Mouse (Mus musculus): ENCODE results near the gene Kcnd2. TPM values are rescaled to one million over a fixed set of nuclear protein-coding genes. Genes with fewer than 3 reads are reported as not detected.
"Not testable (repeated sequence)": the region's sequence is repeated elsewhere in the genome, so short reads cannot be mapped to it uniquely, and the experiment has no call there.

Kcnd2 gene
- polyA plus RNA-seq, 1 experiment from 2014 or later: 0.90 TPM

GRCm38 (mm10) chr6:21310159-21310558 is 94.9 kb downstream of the Kcnd2 start:
- Histone ChIP-seq H3K36me3 (no peaks in the 10 kb centered on the region), H3K9me3 (replicated peaks) (no peaks in the 10 kb centered on the region), H3K4me1 (no peaks in the 10 kb centered on the region), H3K4me3 (no peak overlapping the region), H3K27ac (no peak overlapping the region), H3K27me3 (ENCODE audit: low read depth, poor library complexity, severe bottlenecking) (no peaks in the 10 kb centered on the region)
- no peak for DNase-seq (ENCODE audit: low spot score)
- WGBS: 90% methylated on average over 3 of the region's 3 CpGs

GRCm38 (mm10) chr6:21321407-21321806 is 106.1 kb downstream of the Kcnd2 start:
- WGBS: 94% methylated on average over 6 of the region's 6 CpGs
- Histone ChIP-seq H3K4me1 (no peaks in the 10 kb centered on the region), H3K4me3 (no peak overlapping the region), H3K27ac (no peak overlapping the region), H3K27me3 (ENCODE audit: low read depth, poor library complexity, severe bottlenecking) (no peaks in the 10 kb centered on the region), H3K9me3 (replicated peaks) (no peaks in the 10 kb centered on the region), H3K36me3 (no peaks in the 10 kb centered on the region)
- no peak for DNase-seq (ENCODE audit: low spot score)

- H3K27ac ChIP-seq: no peak overlapping the region
- WGBS: 92% methylated on average over 4 of the region's 4 CpGs
- no peak overlapping the region for H3K4me3 ChIP-seq
These were observed 106.9 kb downstream of the Kcnd2 start for GRCm38 (mm10) chr6:21322211-21322610.

DNA sequence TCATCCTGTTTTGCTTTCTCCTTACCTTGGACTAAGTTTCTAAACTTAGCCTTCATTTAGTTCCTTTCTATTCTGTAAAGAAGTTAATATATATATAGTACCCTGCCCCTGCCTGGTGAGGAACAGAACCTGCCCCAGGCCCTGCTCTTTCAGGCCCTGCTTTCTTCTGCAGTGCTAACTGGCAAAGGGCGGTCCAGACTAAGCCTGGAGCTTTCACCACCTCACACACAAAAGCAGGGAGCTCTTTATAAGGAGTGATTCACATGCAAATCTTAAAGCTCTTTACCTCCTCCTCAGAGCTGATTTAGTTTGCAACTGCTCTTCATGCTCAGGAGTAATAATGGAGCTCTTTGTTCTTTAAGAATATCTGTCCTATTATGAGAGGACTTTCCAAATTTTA is 109.9 kb downstream of the Kcnd2 start:
- H3K27me3 ChIP-seq (ENCODE audit: low read depth, poor library complexity, severe bottlenecking): no peaks in the 10 kb centered on the region
- no peaks in the 10 kb centered on the region for H3K9me3 ChIP-seq (replicated peaks)
- H3K36me3 ChIP-seq: no peaks in the 10 kb centered on the region
- 31% methylated on average over 1 of the region's 1 CpGs for WGBS
- DNase-seq (ENCODE audit: low spot score): no peak
- no peak overlapping the region for H3K27ac ChIP-seq
- no peak overlapping the region for H3K4me3 ChIP-seq
- no peaks in the 10 kb centered on the region for H3K4me1 ChIP-seq

More at GRCm38 (mm10) chr6:21322211-21322610, 106.9 kb downstream of the Kcnd2 start:
- no peaks in the 10 kb centered on the region for H3K9me3 ChIP-seq (replicated peaks)
- DNase-seq (ENCODE audit: low spot score): no peak
- H3K27me3 ChIP-seq (ENCODE audit: low read depth, poor library complexity, severe bottlenecking): no peaks in the 10 kb centered on the region
- H3K4me1 ChIP-seq: no peaks in the 10 kb centered on the region
- no peaks in the 10 kb centered on the region for H3K36me3 ChIP-seq

- H3K27ac ChIP-seq: no peak overlapping the region
- H3K9me3 ChIP-seq (replicated peaks): no peaks in the 10 kb centered on the region
- WGBS: 68% methylated on average over 4 of the region's 4 CpGs
- no peak for DNase-seq (ENCODE audit: low spot score)
- H3K4me3 ChIP-seq: no peak overlapping the region
- no peaks in the 10 kb centered on the region for H3K36me3 ChIP-seq
- H3K27me3 ChIP-seq (ENCODE audit: low read depth, poor library complexity, severe bottlenecking): no peaks in the 10 kb centered on the region
- no peaks in the 10 kb centered on the region for H3K4me1 ChIP-seq
These were observed 111.9 kb downstream of the Kcnd2 start for GRCm38 (mm10) chr6:21327081-21327737.

GRCm38 (mm10) chr6:21385298-21385697 is 170.0 kb downstream of the Kcnd2 start:
- DNase-seq (ENCODE audit: low spot score); H3K9me3 ChIP-seq (replicated peaks); H3K4me1 ChIP-seq; H3K27me3 ChIP-seq (ENCODE audit: low read depth, poor library complexity, severe bottlenecking); H3K36me3 ChIP-seq; H3K4me3 ChIP-seq; H3K27ac ChIP-seq: not testable (repeated sequence)
- 80% methylated on average over 3 of the region's 3 CpGs for WGBS

GRCm38 (mm10) chr6:21391776-21392175 is 176.5 kb downstream of the Kcnd2 start:
- Histone ChIP-seq H3K27me3 (ENCODE audit: low read depth, poor library complexity, severe bottlenecking) (no peaks in the 10 kb centered on the region), H3K9me3 (replicated peaks) (no peaks in the 10 kb centered on the region), H3K4me3 (no peak overlapping the region), H3K27ac (no peak overlapping the region), H3K4me1 (no peaks in the 10 kb centered on the region), H3K36me3 (no peaks in the 10 kb centered on the region)
- DNase-seq (ENCODE audit: low spot score): no peak
- 92% methylated on average over 4 of the region's 4 CpGs for WGBS

- no peak for DNase-seq (ENCODE audit: low spot score)
- 83% methylated on average over 3 of the region's 3 CpGs for WGBS
- Histone ChIP-seq H3K9me3 (replicated peaks) (no peaks in the 10 kb centered on the region), H3K27ac (no peak overlapping the region), H3K27me3 (ENCODE audit: low read depth, poor library complexity, severe bottlenecking) (no peaks in the 10 kb centered on the region), H3K4me3 (no peak overlapping the region), H3K4me1 (no peaks in the 10 kb centered on the region), H3K36me3 (no peaks in the 10 kb centered on the region)
These were observed 198.4 kb downstream of the Kcnd2 start for GRCm38 (mm10) chr6:21413656-21414055.

GRCm38 (mm10) chr6:21418246-21418645 is 202.9 kb downstream of the Kcnd2 start:
- H3K27ac ChIP-seq: no peak overlapping the region
- WGBS: 85% methylated on average over 6 of the region's 6 CpGs
- no peaks in the 10 kb centered on the region for H3K36me3 ChIP-seq
- no peak overlapping the region for H3K4me3 ChIP-seq
- H3K4me1 ChIP-seq: no peaks in the 10 kb centered on the region
- H3K27me3 ChIP-seq (ENCODE audit: low read depth, poor library complexity, severe bottlenecking): no peaks in the 10 kb centered on the region
- no peak for DNase-seq (ENCODE audit: low spot score)
- no peaks in the 10 kb centered on the region for H3K9me3 ChIP-seq (replicated peaks)

DNA sequence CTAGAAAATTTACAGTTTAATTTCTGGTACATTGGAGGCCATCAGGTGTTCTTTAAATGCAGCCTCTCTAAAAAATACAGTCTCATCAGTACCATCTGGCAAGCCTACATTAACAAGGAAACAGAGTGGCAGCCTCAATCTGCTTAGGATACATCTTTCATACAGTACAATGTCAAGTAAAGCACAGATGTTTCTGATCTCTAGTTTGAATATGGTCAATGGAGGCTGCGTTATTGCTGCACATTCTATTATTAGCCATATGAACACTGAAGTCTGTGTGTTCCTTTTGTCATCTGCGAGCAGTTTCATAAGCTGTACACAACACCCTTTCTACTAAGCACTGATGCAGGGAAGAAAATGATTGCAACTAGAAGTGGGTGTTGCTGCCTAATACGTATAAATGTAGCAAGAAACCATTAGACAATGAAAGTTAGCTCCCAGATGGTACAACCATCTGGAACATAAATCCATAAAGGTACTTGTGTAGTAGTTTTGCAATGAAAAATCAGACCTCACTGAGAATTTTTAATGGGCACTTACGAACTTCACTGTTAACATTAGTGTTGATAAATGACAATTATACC is 209.0 kb downstream of the Kcnd2 start:
- H3K9me3 ChIP-seq (replicated peaks): no peaks in the 10 kb centered on the region
- DNase-seq (ENCODE audit: low spot score): no peak
- H3K4me3 ChIP-seq: no peak overlapping the region
- H3K4me1 ChIP-seq: no peaks in the 10 kb centered on the region
- 93% methylated on average over 4 of the region's 4 CpGs for WGBS
- H3K27ac ChIP-seq: no peak overlapping the region
- no peaks in the 10 kb centered on the region for H3K27me3 ChIP-seq (ENCODE audit: low read depth, poor library complexity, severe bottlenecking)
- H3K36me3 ChIP-seq: no peaks in the 10 kb centered on the region

DNA sequence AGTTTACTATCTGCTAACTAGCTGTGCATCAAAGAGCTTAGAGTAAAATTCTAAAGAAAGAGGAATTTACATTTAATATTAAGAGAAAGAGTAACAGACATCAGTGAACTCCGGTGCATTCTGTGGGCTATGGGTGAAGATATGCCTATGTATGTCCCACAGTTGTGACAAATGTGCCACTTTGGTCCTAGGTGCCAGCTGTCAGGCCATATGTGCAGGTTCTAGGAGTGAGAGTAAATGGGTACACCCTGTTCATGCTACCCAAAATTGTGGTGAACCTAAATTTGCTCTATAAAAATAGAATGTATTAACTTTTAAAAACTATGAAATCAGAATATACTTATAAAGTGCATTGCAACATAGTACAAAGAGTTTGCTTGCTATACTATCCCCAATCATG is 215.8 kb downstream of the Kcnd2 start:
- Histone ChIP-seq H3K9me3 (replicated peaks) (no peaks in the 10 kb centered on the region), H3K4me1 (no peaks in the 10 kb centered on the region), H3K36me3 (no peaks in the 10 kb centered on the region), H3K27me3 (ENCODE audit: low read depth, poor library complexity, severe bottlenecking) (no peaks in the 10 kb centered on the region), H3K27ac (no peak overlapping the region), H3K4me3 (no peak overlapping the region)
- 98% methylated on average over 1 of the region's 1 CpGs for WGBS
- no peak for DNase-seq (ENCODE audit: low spot score)

DNA sequence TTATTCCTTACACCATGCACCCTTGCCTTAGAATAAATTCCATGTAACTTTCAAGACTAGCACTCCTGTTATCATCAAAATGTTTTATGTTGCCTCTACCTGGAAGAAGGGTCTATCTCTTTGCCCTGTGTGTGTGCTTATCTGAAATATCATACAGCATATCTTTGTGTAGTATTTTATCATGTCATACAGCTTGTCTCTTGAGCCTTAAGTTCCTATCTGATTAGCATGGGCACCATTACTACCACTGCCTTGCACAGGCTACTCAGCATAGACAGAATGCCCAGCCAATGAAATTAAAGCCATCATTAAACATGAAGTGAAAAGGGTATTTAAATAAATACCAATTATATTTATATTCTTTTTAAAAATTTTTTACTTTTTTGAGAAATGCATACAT is 249.4 kb downstream of the Kcnd2 start:
- Histone ChIP-seq H3K4me1 (no peaks in the 10 kb centered on the region), H3K27me3 (ENCODE audit: low read depth, poor library complexity, severe bottlenecking) (no peaks in the 10 kb centered on the region), H3K9me3 (replicated peaks) (no peaks in the 10 kb centered on the region), H3K4me3 (no peak overlapping the region), H3K27ac (no peak overlapping the region), H3K36me3 (no peaks in the 10 kb centered on the region)
- no peak for DNase-seq (ENCODE audit: low spot score)

- no peak overlapping the region for H3K4me3 ChIP-seq
- no peaks in the 10 kb centered on the region for H3K27me3 ChIP-seq (ENCODE audit: low read depth, poor library complexity, severe bottlenecking)
- no peaks in the 10 kb centered on the region for H3K4me1 ChIP-seq
- H3K27ac ChIP-seq: no peak overlapping the region
- H3K36me3 ChIP-seq: no peaks in the 10 kb centered on the region
- DNase-seq (ENCODE audit: low spot score): no peak
- WGBS: 92% methylated on average over 1 of the region's 1 CpGs
- no peaks in the 10 kb centered on the region for H3K9me3 ChIP-seq (replicated peaks)
These were observed 256.7 kb downstream of the Kcnd2 start for GRCm38 (mm10) chr6:21471891-21472544.

Measured in limb, embryonic 10.5 days (tissue).